Mouse (Mus musculus) testis, adult 2 months (tissue): ENCODE measurements around the gene Arid1a.

Experiments used
- CTCF ChIP-seq: fragments of 200-500 bp; IDR thresholded peaks from 2 replicates; pipeline ENCODE4 v1.5.1; 2012; ENCODE audit warnings: low read depth, mild to moderate bottlenecking, inconsistent platforms, low read length, moderate library complexity; ENCODE audit not compliant: control insufficient read depth, insufficient read depth, insufficient replicate concordance
- POLR2A ChIP-seq: fragments of 200-500 bp; IDR thresholded peaks from 2 replicates; pipeline ENCODE4 v1.6.1; 2012; ENCODE audit warnings: low read depth, mild to moderate bottlenecking, inconsistent platforms, low read length, moderate library complexity; ENCODE audit not compliant: control insufficient read depth

DNA sequence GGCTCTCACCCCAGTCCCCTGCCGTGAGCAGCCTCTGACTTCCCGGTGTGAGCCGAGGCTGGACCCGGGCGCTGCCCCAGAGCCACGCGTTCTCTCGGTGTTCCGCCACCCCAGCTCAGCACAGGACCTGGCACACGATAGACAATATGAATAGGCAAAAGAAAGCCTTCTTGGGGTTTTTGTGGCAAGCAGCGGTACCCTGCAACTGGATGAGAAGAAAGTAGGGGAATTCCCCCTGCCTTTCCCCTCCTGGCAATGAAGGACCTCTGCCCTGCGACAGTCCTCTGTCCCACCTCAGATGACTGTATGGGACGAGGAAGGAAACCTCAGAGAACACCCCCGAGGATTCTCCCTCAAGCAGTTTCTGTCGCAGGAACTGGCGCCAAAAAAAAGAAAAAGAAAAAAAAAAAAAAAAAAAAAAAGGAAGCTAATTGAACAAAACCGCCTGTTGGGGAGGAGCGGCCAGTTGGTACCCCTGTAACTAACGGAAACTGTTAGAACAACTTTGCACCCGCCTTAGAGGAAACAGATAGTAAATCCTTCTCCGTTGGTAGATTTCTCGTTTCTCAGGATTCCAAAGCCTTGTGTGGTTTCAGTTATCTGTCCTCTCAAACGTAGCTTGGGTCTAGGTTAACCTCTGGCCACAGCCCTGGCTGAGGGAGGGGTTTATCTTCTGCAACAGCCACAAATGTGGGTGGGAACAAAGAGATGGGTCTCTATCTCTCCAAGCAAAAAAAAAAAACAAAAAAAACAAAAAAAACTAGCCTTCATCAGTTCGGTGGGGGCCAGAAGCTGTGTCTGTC is 83.5 kb downstream of the Arid1a start:
- no peak for TF ChIP-seq CTCF
- TF ChIP-seq POLR2A, result no peak; the same call in 1 of the 2 replicates
